8 mouse cellular contexts compared by ENCODE assay signal in genomic region chr7:4793674-4794073, GRCm38 (mm10). TPM values are rescaled to one million over a fixed set of nuclear protein-coding genes. Genes with fewer than 3 reads are reported as not detected.
DNase-seq lines count a peak whose midpoint lies in the region; ATAC-seq and TF ChIP-seq lines count a peak whose summit lies in the region.

No protein-coding gene starts in this region.

- H3K27ac ChIP-seq in left cerebral cortex, adult 2 months = peak overlapping the region; percentile 91
- H3K27ac ChIP-seq in embryonic facial prominence, embryonic 11.5 days (replicated peaks; ENCODE audit: low read depth, low read length) = no peak overlapping the region
- peak overlapping the region; percentile 89 for H3K27ac ChIP-seq in intestine, embryonic 15.5 days
- H3K27ac ChIP-seq in neural tube, embryonic 13.5 days (replicated peaks) = no peak overlapping the region

- H3K4me1 ChIP-seq in embryonic facial prominence, embryonic 11.5 days (ENCODE audit: control insufficient read depth, insufficient read depth, low read length) = peaks cover 3% of the 10 kb centered on the region; the same call in 1 of the 2 replicates
- H3K4me1 ChIP-seq in intestine, embryonic 15.5 days (replicated peaks) = peaks cover 14% of the 10 kb centered on the region
- peaks cover 25% of the 10 kb centered on the region for H3K4me1 ChIP-seq in neural tube, embryonic 13.5 days (replicated peaks)

- no peak for ATAC-seq in embryonic facial prominence, embryonic 11.5 days (replicated peaks; ENCODE audit: insufficient number of reproducible peaks, low FRiP score, low TSS enrichment, low read depth)
- ATAC-seq in intestine, embryonic 15.5 days = no peak
- ATAC-seq in neural tube, embryonic 13.5 days (ENCODE audit: low read depth) = no peak

- peak overlapping the region; percentile 95 for H3K9ac ChIP-seq in embryonic facial prominence, embryonic 11.5 days (replicated peaks; ENCODE audit: low read length)
- H3K9ac ChIP-seq in intestine, embryonic 15.5 days = peak overlapping the region; percentile 91
- peak overlapping the region; percentile 85 for H3K9ac ChIP-seq in neural tube, embryonic 13.5 days

- TF ChIP-seq CTCF in left cerebral cortex, adult 2 months (IDR thresholded peaks at IDR 0.05) = no peak

- peak overlapping the region; percentile 72 for H3K4me3 ChIP-seq in left cerebral cortex, adult 2 months
- H3K4me3 ChIP-seq in embryonic facial prominence, embryonic 11.5 days (ENCODE audit: low read depth, low read length) = peak overlapping the region; percentile 77
- H3K4me3 ChIP-seq in intestine, embryonic 15.5 days (replicated peaks) = peak overlapping the region; percentile 83
- peak overlapping the region; percentile 59 for H3K4me3 ChIP-seq in neural tube, embryonic 13.5 days

- intact Hi-C loops in left cerebral cortex, adult 2 months (cut with DNase I) = loop anchor here (2.0 to 5.0 kb wide), 3 partner anchors 71 to 236 kb away; no protein-coding TSS in a partner anchor

- 40% methylated on average over 4 of the region's 4 CpGs for WGBS in embryonic facial prominence, embryonic 11.5 days
- 33% methylated on average over 4 of the region's 4 CpGs for WGBS in intestine, embryonic 15.5 days
- WGBS in neural tube, embryonic 13.5 days = 52% methylated on average over 4 of the region's 4 CpGs

- DNase-seq in left cerebral cortex, adult 2 months (ENCODE audit: extremely low spot score in 1 of 2, low spot score in 2 of 2) = no peak
- no peak for DNase-seq in left cerebral cortex, adult 18-20 months (ENCODE audit: low spot score in 2 of 2)
- no peak for DNase-seq in embryonic facial prominence, embryonic 11.5 days (ENCODE audit: low spot score)
- no peak for DNase-seq in urinary bladder, postnatal 10 days (ENCODE audit: low spot score)
- DNase-seq in cerebellum, adult 11 months = no peak
- no peak for DNase-seq in ovary, postnatal 10 days (ENCODE audit: low spot score)

- peak overlapping the region; percentile 75 for H3K4me2 ChIP-seq in embryonic facial prominence, embryonic 11.5 days (ENCODE audit: low read depth, low read length)
- peak overlapping the region; percentile 80 for H3K4me2 ChIP-seq in intestine, embryonic 15.5 days (replicated peaks)
- peak overlapping the region; percentile 90 for H3K4me2 ChIP-seq in neural tube, embryonic 13.5 days

- H3K36me3 ChIP-seq in embryonic facial prominence, embryonic 11.5 days (replicated peaks; ENCODE audit: control insufficient read depth, insufficient read depth, low read depth, low read length) = peaks cover 7% of the 10 kb centered on the region
- peaks cover 15% of the 10 kb centered on the region for H3K36me3 ChIP-seq in intestine, embryonic 15.5 days
- H3K36me3 ChIP-seq in neural tube, embryonic 13.5 days = peaks cover 46% of the 10 kb centered on the region

- 0 out of 2 replicates have a peak, but pooled peaks cover 3% of the 10 kb centered on the region for H3K27me3 ChIP-seq in embryonic facial prominence, embryonic 11.5 days (ENCODE audit: control insufficient read depth, insufficient read depth, low read length)
- no peaks in the 10 kb centered on the region for H3K27me3 ChIP-seq in intestine, embryonic 15.5 days (replicated peaks)
- H3K27me3 ChIP-seq in neural tube, embryonic 13.5 days = peaks cover 13% of the 10 kb centered on the region

- H3K9me3 ChIP-seq in embryonic facial prominence, embryonic 11.5 days (replicated peaks; ENCODE audit: control insufficient read depth, low read length) = no peaks in the 10 kb centered on the region
- no peaks in the 10 kb centered on the region for H3K9me3 ChIP-seq in intestine, embryonic 15.5 days
- H3K9me3 ChIP-seq in neural tube, embryonic 13.5 days = no peaks in the 10 kb centered on the region

RNA-seq across cellular contexts. Expression of gene Rpl28, which starts 1.0 kb away (rescaled TPM):
- 100 to 1,000 TPM; 421 to 437 TPM for total RNA-seq in left cerebral cortex, adult 2 months (2021)
- 100 to 1,000 TPM; 439 to 453 TPM for total RNA-seq in left cerebral cortex, adult 18-20 months (2021)
- 149 and 169 TPM in 2 replicates for polyA plus RNA-seq in embryonic facial prominence, embryonic 11.5 days (2014; fragmentation: Nextera tagmentation; extraction: Ambion mirVana)
- polyA plus RNA-seq in intestine, embryonic 15.5 days (2015; fragmentation: Nextera tagmentation; extraction: Ambion mirVana) = 328 and 339 TPM in 2 replicates
- 194 and 230 TPM in 2 replicates for polyA plus RNA-seq in neural tube, embryonic 13.5 days (2015; fragmentation: Nextera tagmentation; extraction: Ambion mirVana)

RNA-seq across cellular contexts. Expression of gene Tmem238, which starts 4.2 kb away (rescaled TPM):
- 1 to 10 TPM; 2.5 to 4.0 TPM for total RNA-seq in left cerebral cortex, adult 2 months (2021)
- total RNA-seq in left cerebral cortex, adult 18-20 months (2021) = 1 to 10 TPM; 2.0 to 3.1 TPM
- polyA plus RNA-seq in embryonic facial prominence, embryonic 11.5 days (2014; fragmentation: Nextera tagmentation; extraction: Ambion mirVana) = 1.3 and 1.4 TPM in 2 replicates
- 40.4 and 40.6 TPM in 2 replicates for polyA plus RNA-seq in intestine, embryonic 15.5 days (2015; fragmentation: Nextera tagmentation; extraction: Ambion mirVana)
- 2.9 and 3.8 TPM in 2 replicates for polyA plus RNA-seq in neural tube, embryonic 13.5 days (2015; fragmentation: Nextera tagmentation; extraction: Ambion mirVana)

RNA-seq across cellular contexts. Expression of gene Tmem190, which starts 10.9 kb away (rescaled TPM):
- not detected for total RNA-seq in left cerebral cortex, adult 2 months (2021)
- total RNA-seq in left cerebral cortex, adult 18-20 months (2021) = not detected
- polyA plus RNA-seq in embryonic facial prominence, embryonic 11.5 days (2014; fragmentation: Nextera tagmentation; extraction: Ambion mirVana) = not detected in 2 replicates
- polyA plus RNA-seq in intestine, embryonic 15.5 days (2015; fragmentation: Nextera tagmentation; extraction: Ambion mirVana) = 1.1 and 1.8 TPM in 2 replicates
- not detected in 2 replicates for polyA plus RNA-seq in neural tube, embryonic 13.5 days (2015; fragmentation: Nextera tagmentation; extraction: Ambion mirVana)

RNA-seq across cellular contexts. Expression of gene Il11, which starts 11.0 kb away (rescaled TPM):
- total RNA-seq in left cerebral cortex, adult 2 months (2021) = under 1 TPM; 0.36 to 0.58 TPM
- total RNA-seq in left cerebral cortex, adult 18-20 months (2021) = under 1 TPM; 0.28 to 0.30 TPM
- polyA plus RNA-seq in embryonic facial prominence, embryonic 11.5 days (2014; fragmentation: Nextera tagmentation; extraction: Ambion mirVana) = 0.21 TPM in 1 of 2 replicates, not detected in the other
- 0.14 and 0.24 TPM in 2 replicates for polyA plus RNA-seq in intestine, embryonic 15.5 days (2015; fragmentation: Nextera tagmentation; extraction: Ambion mirVana)
- 0.46 and 0.91 TPM in 2 replicates for polyA plus RNA-seq in neural tube, embryonic 13.5 days (2015; fragmentation: Nextera tagmentation; extraction: Ambion mirVana)

RNA-seq across cellular contexts. Expression of gene Ube2s, which starts 18.7 kb away (rescaled TPM):
- total RNA-seq in left cerebral cortex, adult 2 months (2021) = 100 to 1,000 TPM; 104 to 117 TPM
- 100 to 1,000 TPM; 101 to 108 TPM for total RNA-seq in left cerebral cortex, adult 18-20 months (2021)
- 453 and 487 TPM in 2 replicates for polyA plus RNA-seq in embryonic facial prominence, embryonic 11.5 days (2014; fragmentation: Nextera tagmentation; extraction: Ambion mirVana)
- 303 and 321 TPM in 2 replicates for polyA plus RNA-seq in intestine, embryonic 15.5 days (2015; fragmentation: Nextera tagmentation; extraction: Ambion mirVana)
- polyA plus RNA-seq in neural tube, embryonic 13.5 days (2015; fragmentation: Nextera tagmentation; extraction: Ambion mirVana) = 266 and 276 TPM in 2 replicates

Comparison
In these comparisons a context has a peak if more than half of its experiments do, and no peak if none do; other contexts are left out.
1. H3K27ac ChIP-seq: peak in left cerebral cortex, adult 2 months (single experiment) and intestine, embryonic 15.5 days (single experiment); none in embryonic facial prominence, embryonic 11.5 days (single experiment) and neural tube, embryonic 13.5 days (single experiment).
2. Peak in every context shown above with its lines, with median percentiles within 50 percentile points of each other: H3K4me3 ChIP-seq, H3K4me2 ChIP-seq and H3K9ac ChIP-seq.